Mouse (Mus musculus): Measurements from ENCODE around the gene Rwdd3. TPM values are rescaled to one million over a fixed set of nuclear protein-coding genes. Genes with fewer than 3 reads are reported as not detected.

Rwdd3 gene
- polyA plus RNA-seq, 1 experiment from 2014 or later = 3.9 TPM

Other genes with a start within 250 kb of the Rwdd3 start
- 0.82 and 1.1 TPM in 2 replicates for gene Tmem56, start 111.4 kb upstream of the Rwdd3 start, polyA plus RNA-seq (2016; fragmentation: Nextera tagmentation; extraction: Ambion mirVana)
- 37.3 and 40.7 TPM in 2 replicates for gene Alg14, start 120.1 kb upstream of the Rwdd3 start, polyA plus RNA-seq (2016; fragmentation: Nextera tagmentation; extraction: Ambion mirVana)